Mouse (Mus musculus): Measurements from ENCODE around the gene Oxsm. TPM values are rescaled to one million over a fixed set of nuclear protein-coding genes. Genes with fewer than 3 reads are reported as not detected.

Gene Oxsm
- polyA plus RNA-seq, 1 experiment from 2014 or later, result 2.0 TPM

DNA sequence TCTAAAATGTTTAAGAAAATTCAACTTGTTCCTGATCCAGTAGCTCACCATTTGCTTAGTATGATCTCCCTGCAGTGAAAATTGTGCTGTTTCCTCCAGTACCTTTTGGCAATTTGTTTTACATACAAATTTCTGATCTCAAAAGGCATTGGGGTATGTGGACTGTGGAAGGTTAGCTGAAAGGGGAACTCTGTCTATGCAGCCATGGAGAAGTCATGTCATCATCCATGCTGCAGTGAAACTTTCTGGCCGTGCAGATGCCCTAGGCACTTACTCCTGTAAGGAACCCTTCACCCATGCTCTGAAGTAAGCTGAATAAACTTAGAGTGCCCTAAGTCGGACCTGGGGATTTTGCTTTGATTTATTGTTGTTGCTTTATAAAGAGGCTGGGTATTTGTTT is 5.2 kb downstream of the Oxsm start:
- DNase-seq (ENCODE audit: low spot score) (no peak), ATAC-seq (ENCODE audit: low FRiP score) (no peak)
- no peaks in the 10 kb centered on the region for H3K9me3 ChIP-seq (ENCODE audit: control insufficient read depth, low read length)
- H3K27me3 ChIP-seq (ENCODE audit: control insufficient read depth, insufficient read depth, low read length), result no peaks in the 10 kb centered on the region
- H3K9ac ChIP-seq, result no peak overlapping the region
- H3K4me2 ChIP-seq (replicated peaks), result no peak overlapping the region
- peaks cover 12% of the 10 kb centered on the region; the same call in 1 of the 2 replicates for H3K4me1 ChIP-seq (replicated peaks; ENCODE audit: control insufficient read depth, insufficient read depth, low read length)
- 62% methylated on average over 2 of the region's 2 CpGs for WGBS
- no peaks in the 10 kb centered on the region for H3K36me3 ChIP-seq (replicated peaks; ENCODE audit: control insufficient read depth, insufficient read depth)
- no peak overlapping the region for H3K4me3 ChIP-seq (replicated peaks; ENCODE audit: low read length)
- H3K27ac ChIP-seq, result no peak overlapping the region

DNA sequence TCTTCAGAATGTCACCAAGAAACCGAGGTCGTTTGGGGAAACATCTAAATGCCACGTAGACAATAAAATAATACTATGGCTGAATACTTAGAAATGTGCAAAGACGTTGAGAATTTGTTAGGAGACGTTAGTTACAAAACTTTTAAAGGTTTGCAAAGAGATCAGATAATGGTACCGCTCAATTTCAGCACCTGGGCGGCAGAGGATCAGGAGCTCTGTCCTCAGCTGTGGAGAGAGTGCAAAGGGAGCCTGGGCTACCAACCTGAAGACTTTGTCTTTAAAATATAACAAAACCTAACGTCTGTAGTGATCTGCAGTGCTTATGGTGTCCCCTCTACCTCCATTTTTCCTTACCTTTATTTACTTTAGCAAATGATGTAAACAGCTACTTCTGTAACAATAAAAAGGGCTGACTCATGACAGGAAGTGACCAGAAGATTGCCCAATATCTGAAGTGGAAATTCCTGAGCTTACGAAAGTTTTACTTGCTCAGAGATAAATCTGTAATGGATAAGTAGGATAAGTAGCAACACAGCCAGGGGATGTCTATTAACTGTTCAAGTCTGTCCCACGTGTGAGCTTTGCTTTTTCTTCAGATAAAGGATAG is 5.9 kb downstream of the Oxsm start:
- Histone ChIP-seq H3K4me3 (replicated peaks; ENCODE audit: low read length) (peak overlapping the region; percentile 53), H3K36me3 (replicated peaks; ENCODE audit: control insufficient read depth, insufficient read depth) (no peaks in the 10 kb centered on the region), H3K4me1 (replicated peaks; ENCODE audit: control insufficient read depth, insufficient read depth, low read length) (peaks cover 12% of the 10 kb centered on the region; the same call in 1 of the 2 replicates), H3K27me3 (ENCODE audit: control insufficient read depth, insufficient read depth, low read length) (no peaks in the 10 kb centered on the region), H3K4me2 (replicated peaks) (peak overlapping the region; percentile 67), H3K27ac (peak overlapping the region; percentile 79), H3K9me3 (ENCODE audit: control insufficient read depth, low read length) (no peaks in the 10 kb centered on the region), H3K9ac (peak overlapping the region; percentile 73)
- no peak for DNase-seq (ENCODE audit: low spot score)
- WGBS, result 19% methylated on average over 10 of the region's 10 CpGs
- no peak for ATAC-seq (ENCODE audit: low FRiP score)

DNA sequence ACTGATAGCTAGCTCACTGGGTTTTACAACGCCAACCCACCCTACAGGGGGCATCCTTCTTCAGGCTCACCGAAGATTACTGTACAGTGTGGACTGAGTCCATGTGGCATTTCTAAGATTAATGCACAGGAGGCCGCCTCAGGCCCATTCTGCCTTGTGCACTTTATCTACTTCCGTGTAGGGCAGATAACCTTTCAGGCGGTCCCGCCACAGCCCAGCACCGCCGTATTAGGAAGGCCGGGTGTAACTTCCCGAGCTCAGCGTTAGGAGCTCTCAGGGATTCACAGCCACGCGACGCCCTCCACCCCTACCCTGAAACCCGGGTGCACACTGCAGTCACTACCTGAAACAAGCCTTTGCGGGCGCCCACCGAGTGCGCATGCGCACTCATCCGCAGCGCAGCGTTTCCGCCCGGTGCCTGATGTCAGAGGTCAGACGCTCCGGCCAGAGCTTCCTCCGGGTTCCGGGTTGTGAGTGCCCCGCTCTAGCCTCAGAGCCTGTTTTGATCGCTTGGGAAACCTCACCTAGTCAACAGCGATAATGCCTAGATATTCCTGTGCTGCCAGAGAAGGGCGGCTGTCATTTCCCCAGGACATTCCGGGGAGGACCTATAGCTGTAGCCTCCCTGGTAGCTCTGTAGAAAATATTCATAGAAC is 6.5 kb downstream of the Oxsm start:
- peak overlapping the region; percentile 73 for H3K9ac ChIP-seq
- H3K4me2 ChIP-seq (replicated peaks), result peak overlapping the region; percentile 67
- WGBS, result 4% methylated on average over 34 of the region's 34 CpGs
- peaks cover 12% of the 10 kb centered on the region; the same call in 1 of the 2 replicates for H3K4me1 ChIP-seq (replicated peaks; ENCODE audit: control insufficient read depth, insufficient read depth, low read length)
- H3K36me3 ChIP-seq (replicated peaks; ENCODE audit: control insufficient read depth, insufficient read depth), result no peaks in the 10 kb centered on the region
- H3K27ac ChIP-seq, result peak overlapping the region; percentile 79
- H3K27me3 ChIP-seq (ENCODE audit: control insufficient read depth, insufficient read depth, low read length), result no peaks in the 10 kb centered on the region
- no peaks in the 10 kb centered on the region for H3K9me3 ChIP-seq (ENCODE audit: control insufficient read depth, low read length)
- ATAC-seq (ENCODE audit: low FRiP score), result peak; percentile 93
- DNase-seq (ENCODE audit: low spot score), result peak; percentile 79
- H3K4me3 ChIP-seq (replicated peaks; ENCODE audit: low read length), result peak overlapping the region; percentile 53

- ATAC-seq (ENCODE audit: low FRiP score), result no peak
- peak overlapping the region; percentile 67 for H3K4me2 ChIP-seq (replicated peaks)
- peak overlapping the region; percentile 53; the same call in 1 of the 2 replicates for H3K4me3 ChIP-seq (replicated peaks; ENCODE audit: low read length)
- peaks cover 12% of the 10 kb centered on the region; the same call in 1 of the 2 replicates for H3K4me1 ChIP-seq (replicated peaks; ENCODE audit: control insufficient read depth, insufficient read depth, low read length)
- no peaks in the 10 kb centered on the region for H3K27me3 ChIP-seq (ENCODE audit: control insufficient read depth, insufficient read depth, low read length)
- no peaks in the 10 kb centered on the region for H3K36me3 ChIP-seq (replicated peaks; ENCODE audit: control insufficient read depth, insufficient read depth)
- DNase-seq (ENCODE audit: low spot score), result no peak
- H3K9ac ChIP-seq, result 0 out of 2 replicates have a peak overlapping the region, but pooled peaks have one; percentile 73
- H3K27ac ChIP-seq, result no peak overlapping the region
- H3K9me3 ChIP-seq (ENCODE audit: control insufficient read depth, low read length), result no peaks in the 10 kb centered on the region
- WGBS, result 99% methylated on average over 10 of the region's 10 CpGs
Observed at GRCm38 (mm10) chr14:16242193-16242815, 7.3 kb downstream of the Oxsm start.

- Histone ChIP-seq H3K4me3 (replicated peaks; ENCODE audit: low read length) (no peak overlapping the region), H3K9ac (no peak overlapping the region), H3K9me3 (ENCODE audit: control insufficient read depth, low read length) (no peaks in the 10 kb centered on the region), H3K36me3 (replicated peaks; ENCODE audit: control insufficient read depth, insufficient read depth) (no peaks in the 10 kb centered on the region), H3K4me1 (replicated peaks; ENCODE audit: control insufficient read depth, insufficient read depth, low read length) (no peaks in the 10 kb centered on the region), H3K27ac (no peak overlapping the region), H3K4me2 (replicated peaks) (no peak overlapping the region), H3K27me3 (ENCODE audit: control insufficient read depth, insufficient read depth, low read length) (no peaks in the 10 kb centered on the region)
- 74% methylated on average over 3 of the region's 3 CpGs for WGBS
- ATAC-seq (ENCODE audit: low FRiP score) (no peak), DNase-seq (ENCODE audit: low spot score) (no peak)
Observed at GRCm38 (mm10) chr14:16236466-16236865, 13.1 kb downstream of the Oxsm start.

DNA sequence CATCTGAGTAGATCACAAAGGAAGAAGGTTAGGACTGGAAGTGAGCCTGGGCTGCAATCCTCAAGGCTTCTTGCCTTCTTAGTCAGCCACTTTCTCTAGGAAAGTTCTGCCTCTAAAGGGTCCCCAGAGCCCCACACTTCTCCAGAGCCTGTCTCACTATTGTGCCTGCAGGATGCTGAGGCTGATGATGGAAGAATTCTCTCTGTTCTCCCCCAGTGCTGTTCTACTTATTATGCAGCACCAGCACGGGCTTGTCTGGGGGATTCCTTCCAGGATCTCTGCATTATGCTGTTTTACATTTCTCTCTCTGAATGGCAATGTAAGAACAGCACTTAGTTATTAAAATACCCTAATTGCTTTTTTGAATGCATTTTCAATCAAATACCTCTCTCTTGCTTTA is 16.1 kb downstream of the Oxsm start:
- Histone ChIP-seq H3K27ac (no peak overlapping the region), H3K27me3 (ENCODE audit: control insufficient read depth, insufficient read depth, low read length) (no peaks in the 10 kb centered on the region), H3K9ac (no peak overlapping the region), H3K4me1 (replicated peaks; ENCODE audit: control insufficient read depth, insufficient read depth, low read length) (no peaks in the 10 kb centered on the region), H3K36me3 (replicated peaks; ENCODE audit: control insufficient read depth, insufficient read depth) (no peaks in the 10 kb centered on the region), H3K4me2 (replicated peaks) (no peak overlapping the region), H3K9me3 (ENCODE audit: control insufficient read depth, low read length) (no peaks in the 10 kb centered on the region), H3K4me3 (replicated peaks; ENCODE audit: low read length) (no peak overlapping the region)
- ATAC-seq (ENCODE audit: low FRiP score), result no peak
- 26% methylated on average over 1 of the region's 1 CpGs for WGBS
- DNase-seq (ENCODE audit: low spot score), result no peak

- H3K4me1 ChIP-seq (replicated peaks; ENCODE audit: control insufficient read depth, insufficient read depth, low read length), result no peaks in the 10 kb centered on the region
- no peak for ATAC-seq (ENCODE audit: low FRiP score)
- no peak for DNase-seq (ENCODE audit: low spot score)
Observed at GRCm38 (mm10) chr14:16230581-16230980, 19.0 kb downstream of the Oxsm start.

DNA sequence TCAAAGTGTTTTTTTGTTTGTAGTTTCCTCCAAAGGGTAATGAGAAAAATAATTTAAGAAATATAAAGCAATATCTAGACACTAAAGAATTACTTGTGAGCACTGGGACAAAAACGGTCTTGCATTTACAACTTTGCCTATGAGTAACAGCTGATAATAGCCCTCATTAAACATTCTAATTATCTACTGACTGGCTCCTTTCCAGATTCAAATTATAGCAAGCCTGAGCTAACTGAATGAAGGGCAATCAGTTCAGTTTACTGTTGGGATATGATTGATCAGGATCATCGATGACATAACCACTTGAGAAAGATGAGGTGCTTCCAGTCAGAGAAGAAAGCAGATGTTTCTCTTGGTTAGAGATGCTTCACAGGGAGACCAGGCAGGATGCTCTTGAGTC is 20.2 kb downstream of the Oxsm start:
- no peaks in the 10 kb centered on the region for H3K27me3 ChIP-seq (ENCODE audit: control insufficient read depth, insufficient read depth, low read length)
- no peak overlapping the region for H3K27ac ChIP-seq
- no peaks in the 10 kb centered on the region for H3K9me3 ChIP-seq (ENCODE audit: control insufficient read depth, low read length)
- H3K4me2 ChIP-seq (replicated peaks), result no peak overlapping the region
- no peaks in the 10 kb centered on the region for H3K36me3 ChIP-seq (replicated peaks; ENCODE audit: control insufficient read depth, insufficient read depth)
- H3K4me1 ChIP-seq (replicated peaks; ENCODE audit: control insufficient read depth, insufficient read depth, low read length), result no peaks in the 10 kb centered on the region
- ATAC-seq (ENCODE audit: low FRiP score) (peak; percentile 27; the same call in 1 of the 2 replicates), DNase-seq (ENCODE audit: low spot score) (peak; percentile 37)
- 67% methylated on average over 2 of the region's 2 CpGs for WGBS
- no peak overlapping the region for H3K4me3 ChIP-seq (replicated peaks; ENCODE audit: low read length)
- no peak overlapping the region for H3K9ac ChIP-seq

More at GRCm38 (mm10) chr14:16230581-16230980, 19.0 kb downstream of the Oxsm start:
- Histone ChIP-seq H3K9me3 (ENCODE audit: control insufficient read depth, low read length) (no peaks in the 10 kb centered on the region), H3K9ac (no peak overlapping the region), H3K4me2 (replicated peaks) (no peak overlapping the region), H3K27ac (no peak overlapping the region), H3K36me3 (replicated peaks; ENCODE audit: control insufficient read depth, insufficient read depth) (no peaks in the 10 kb centered on the region), H3K4me3 (replicated peaks; ENCODE audit: low read length) (no peak overlapping the region), H3K27me3 (ENCODE audit: control insufficient read depth, insufficient read depth, low read length) (no peaks in the 10 kb centered on the region)

GRCm38 (mm10) chr14:16219015-16219414 is 30.6 kb downstream of the Oxsm start:
- DNase-seq (ENCODE audit: low spot score), result peak; percentile 77
- Histone ChIP-seq H3K4me3 (replicated peaks; ENCODE audit: low read length) (no peak overlapping the region), H3K4me1 (replicated peaks; ENCODE audit: control insufficient read depth, insufficient read depth, low read length) (no peaks in the 10 kb centered on the region), H3K36me3 (replicated peaks; ENCODE audit: control insufficient read depth, insufficient read depth) (no peaks in the 10 kb centered on the region), H3K9me3 (ENCODE audit: control insufficient read depth, low read length) (no peaks in the 10 kb centered on the region), H3K27ac (no peak overlapping the region), H3K9ac (no peak overlapping the region), H3K27me3 (ENCODE audit: control insufficient read depth, insufficient read depth, low read length) (no peaks in the 10 kb centered on the region), H3K4me2 (replicated peaks) (no peak overlapping the region)
- ATAC-seq (ENCODE audit: low FRiP score), result no peak
- 52% methylated on average over 2 of the region's 2 CpGs for WGBS
